Mouse (Mus musculus): ENCODE measurements around the gene Sned1.
A peak's percentile ranks its signal among the peaks of the same experiment; 100 is the strongest.
"Not testable (repeated sequence)": the region's sequence is repeated elsewhere in the genome, so short reads cannot be mapped to it uniquely, and the experiment has no call there.

Gene Sned1

DNA sequence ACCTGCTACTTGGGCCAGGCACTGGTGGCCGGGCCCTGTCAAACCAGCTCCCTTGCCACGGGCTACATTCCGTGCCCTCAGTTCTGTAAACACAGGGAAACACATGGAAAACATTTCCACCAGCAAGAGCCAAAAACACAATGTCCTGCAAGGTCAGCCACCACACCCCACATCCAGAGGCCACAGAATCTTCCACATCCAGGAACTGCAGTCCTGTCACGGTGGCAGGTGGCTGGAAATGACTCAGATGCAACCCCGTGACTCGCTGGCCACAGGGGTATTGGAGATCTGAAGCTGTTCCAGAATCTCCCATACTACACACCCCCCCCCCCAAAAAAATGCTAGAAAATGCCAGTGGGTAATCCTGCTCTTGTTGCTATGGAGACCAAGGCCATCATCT lies 6.4 kb upstream of the Sned1 start:
- DNase-seq (ENCODE audit: low read depth): no peak

DNA sequence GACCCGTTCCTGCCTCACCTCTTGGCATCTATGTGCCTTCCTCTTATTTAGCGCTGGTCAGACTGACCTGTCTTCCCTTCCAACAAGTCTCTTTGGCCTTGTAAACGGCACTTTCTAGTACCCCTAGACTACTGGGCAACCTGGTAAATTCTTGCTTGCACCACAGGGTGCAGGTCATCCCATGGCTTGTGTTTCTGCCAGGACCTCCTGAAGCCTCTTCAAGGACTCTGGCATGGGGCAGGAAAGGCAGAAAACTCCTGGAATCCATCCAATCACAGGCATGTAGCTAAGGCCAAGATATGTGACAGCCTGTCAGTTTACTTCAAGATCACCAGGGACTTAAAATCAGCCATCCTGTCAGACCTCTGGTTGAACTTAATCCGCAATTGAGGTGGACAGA lies 6.0 kb upstream of the Sned1 start:
- DNase-seq (ENCODE audit: low read depth): no peak

DNA sequence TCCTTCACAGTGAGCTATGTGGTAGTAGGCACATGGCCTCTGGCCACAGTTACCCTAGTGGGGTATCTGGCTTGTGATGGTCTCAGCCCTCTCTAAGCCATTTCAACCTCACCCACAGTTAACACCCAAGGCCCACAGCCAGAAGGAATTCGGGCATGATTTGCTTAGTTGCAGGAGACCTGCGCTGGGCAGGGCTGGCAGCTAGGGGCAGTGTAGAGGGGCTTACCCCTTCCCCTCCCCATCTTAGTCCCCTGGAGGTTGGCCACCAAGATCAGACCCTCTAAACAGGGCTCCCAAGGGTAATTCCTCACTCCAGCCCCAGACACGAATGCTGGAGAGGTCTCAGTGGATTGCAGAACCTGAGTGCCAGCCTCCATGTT lies 894 bp downstream of the Sned1 start:
- no peak for DNase-seq (ENCODE audit: low read depth)

DNA sequence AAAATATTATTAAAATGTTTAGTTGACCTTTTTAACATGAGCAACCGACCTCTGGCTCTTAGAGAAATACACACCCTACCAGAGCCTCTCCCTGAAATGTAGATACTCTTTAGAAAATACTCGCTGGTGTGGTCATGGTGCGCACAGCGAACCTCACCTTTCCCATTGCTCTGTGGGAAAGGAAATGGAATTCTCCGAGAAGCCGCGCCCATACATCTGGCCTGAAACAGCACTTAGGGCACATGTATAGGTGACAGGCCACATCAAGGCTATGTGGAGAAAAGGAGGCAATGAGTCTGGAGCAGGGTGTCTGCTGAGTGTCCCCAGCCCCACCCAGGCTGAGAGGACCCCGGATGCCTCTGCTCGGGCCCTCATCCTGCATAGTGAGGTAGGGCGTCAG lies 2.0 kb downstream of the Sned1 start:
- DNase-seq (ENCODE audit: low read depth): no peak

DNA sequence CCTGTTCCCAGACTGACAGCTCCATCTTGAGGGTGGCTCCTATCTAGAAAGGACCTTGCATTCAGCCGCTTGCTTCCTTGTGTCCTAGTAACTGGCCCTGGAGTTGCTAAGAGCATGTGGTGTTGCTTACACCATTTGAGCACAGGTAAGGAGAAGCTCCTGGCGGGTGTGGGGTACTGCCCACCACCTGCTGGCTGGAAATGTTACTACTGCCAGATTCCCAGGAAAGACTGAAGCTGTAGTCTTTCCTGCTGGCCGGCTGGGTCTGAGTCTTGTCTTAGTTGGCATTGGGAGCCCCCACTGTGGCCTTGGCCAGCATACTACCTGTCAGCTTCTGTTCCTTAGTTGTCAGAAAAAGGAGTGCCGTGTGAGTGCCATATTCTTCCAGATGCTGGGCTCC lies 2.6 kb downstream of the Sned1 start:
- no peak for DNase-seq (ENCODE audit: low read depth)

DNA sequence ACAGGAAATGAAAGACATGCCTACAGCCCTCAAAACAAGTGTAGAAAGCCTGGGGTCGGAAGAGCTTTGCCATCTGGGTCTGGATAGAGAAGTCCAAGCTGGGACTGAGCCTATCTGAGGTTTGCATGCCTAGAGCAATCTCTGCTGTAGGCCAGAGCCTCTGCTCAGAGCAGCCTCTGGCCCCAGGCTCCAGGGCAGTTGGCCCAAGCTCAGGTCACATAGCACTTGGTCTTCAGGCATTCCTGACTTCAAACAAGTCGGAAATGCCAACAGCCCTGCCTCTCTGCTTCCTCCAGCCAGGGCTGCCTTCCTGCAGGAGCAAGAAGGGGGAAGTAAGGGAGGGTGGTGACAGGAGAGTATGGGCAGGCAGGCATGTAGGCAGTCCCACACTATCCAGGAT lies 10.3 kb downstream of the Sned1 start:
- DNase-seq (ENCODE audit: low read depth): peak; percentile 49

DNA sequence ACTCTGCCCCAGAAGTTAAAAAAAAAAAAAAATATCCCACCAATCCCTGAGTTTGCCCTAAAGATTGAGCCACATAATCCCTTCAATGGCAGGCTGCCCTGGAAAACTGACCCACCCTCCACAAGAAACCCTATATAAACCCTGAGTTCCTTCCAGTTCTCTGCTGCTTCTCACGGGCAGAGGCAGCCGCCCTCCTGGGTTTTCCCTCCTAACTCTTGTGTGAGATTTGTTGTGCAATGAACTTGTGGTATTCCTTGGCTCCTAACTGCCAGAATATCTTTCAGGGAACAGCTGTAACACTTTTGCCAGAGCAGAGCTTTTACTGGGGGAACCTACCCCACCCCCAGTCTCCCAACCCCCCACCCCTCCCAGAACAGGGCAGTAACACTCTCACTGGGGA lies 16.9 kb downstream of the Sned1 start:
- peak; percentile 67 for DNase-seq (ENCODE audit: low read depth)

DNA sequence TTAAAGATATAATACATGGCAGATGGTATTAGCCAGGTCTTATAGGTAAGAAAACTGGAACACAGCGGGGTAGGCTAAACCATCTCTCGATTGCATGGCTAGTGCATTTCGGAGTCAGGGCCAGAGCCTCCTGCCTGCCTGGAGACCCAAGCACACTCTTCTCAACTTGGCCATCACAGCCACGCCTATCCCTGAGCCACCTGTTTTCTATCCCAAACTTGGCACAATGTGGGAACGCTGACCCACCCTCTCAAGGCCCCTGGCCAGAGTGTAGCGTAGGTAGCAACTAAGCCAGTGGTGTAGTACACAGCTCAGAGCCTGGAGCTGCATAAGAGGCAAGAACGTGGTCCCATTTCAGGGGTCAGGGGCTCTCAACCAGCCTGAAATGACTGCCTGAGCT lies 20.1 kb downstream of the Sned1 start:
- DNase-seq (ENCODE audit: low read depth): no peak

DNA sequence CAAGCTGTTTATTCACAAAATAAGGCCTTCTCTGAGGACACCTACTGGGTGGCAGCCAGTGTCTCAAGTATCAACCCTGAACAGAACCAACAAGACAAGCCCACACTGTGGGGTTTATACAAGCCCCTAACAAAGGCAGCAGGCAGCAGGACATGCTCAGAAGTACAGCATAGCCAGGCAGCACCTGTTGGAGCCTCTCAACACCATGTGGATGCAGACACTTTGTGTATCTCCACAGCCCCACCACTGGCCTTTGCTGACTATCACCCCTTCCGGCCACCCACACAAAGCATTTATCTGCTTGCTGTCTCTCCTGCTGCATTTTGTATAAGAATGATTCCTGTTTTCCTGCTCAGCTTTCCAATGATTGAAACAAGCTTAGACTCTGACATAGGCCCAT lies 21.9 kb downstream of the Sned1 start:
- no peak for DNase-seq (ENCODE audit: low read depth)

DNA sequence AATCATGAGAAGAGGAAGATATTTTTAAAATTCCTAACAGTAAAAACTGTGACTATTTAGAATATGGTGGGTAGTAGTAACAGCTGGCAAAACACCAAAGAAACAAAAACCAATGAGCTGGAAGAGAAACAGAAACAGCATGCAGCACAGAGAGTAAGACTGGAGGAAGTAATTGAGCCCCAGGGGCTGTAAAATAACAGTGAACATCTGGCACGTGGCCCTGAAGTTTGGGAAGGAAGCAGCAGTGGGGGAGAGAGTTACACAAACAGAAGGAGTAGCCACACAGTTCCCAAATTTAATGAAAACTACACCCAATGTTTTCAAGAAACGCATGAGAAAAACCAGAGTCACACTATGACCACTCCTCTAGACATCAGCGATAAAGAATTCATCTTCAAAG lies 31.6 kb downstream of the Sned1 start:
- DNase-seq (ENCODE audit: low read depth): no peak

DNA sequence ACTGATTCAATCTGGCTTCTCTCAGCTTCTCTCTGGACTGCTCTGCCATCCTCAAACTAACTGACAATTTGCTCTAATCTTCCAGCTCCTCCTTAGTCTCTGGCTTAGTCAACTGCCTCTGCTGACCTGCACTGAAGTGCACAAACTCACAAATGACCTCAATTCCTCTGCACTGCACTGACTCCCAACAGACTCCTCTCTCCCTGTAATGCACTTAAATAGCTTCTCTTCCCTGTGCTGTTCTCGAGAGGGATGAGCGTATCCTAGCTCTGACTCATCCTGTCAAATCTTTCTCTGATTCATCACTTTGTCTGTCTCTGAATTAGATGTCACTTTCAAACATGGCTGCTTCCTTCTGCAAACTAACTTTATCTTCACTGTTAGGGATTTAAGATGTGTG lies 32.6 kb downstream of the Sned1 start:
- no peak for DNase-seq (ENCODE audit: low read depth)

DNA sequence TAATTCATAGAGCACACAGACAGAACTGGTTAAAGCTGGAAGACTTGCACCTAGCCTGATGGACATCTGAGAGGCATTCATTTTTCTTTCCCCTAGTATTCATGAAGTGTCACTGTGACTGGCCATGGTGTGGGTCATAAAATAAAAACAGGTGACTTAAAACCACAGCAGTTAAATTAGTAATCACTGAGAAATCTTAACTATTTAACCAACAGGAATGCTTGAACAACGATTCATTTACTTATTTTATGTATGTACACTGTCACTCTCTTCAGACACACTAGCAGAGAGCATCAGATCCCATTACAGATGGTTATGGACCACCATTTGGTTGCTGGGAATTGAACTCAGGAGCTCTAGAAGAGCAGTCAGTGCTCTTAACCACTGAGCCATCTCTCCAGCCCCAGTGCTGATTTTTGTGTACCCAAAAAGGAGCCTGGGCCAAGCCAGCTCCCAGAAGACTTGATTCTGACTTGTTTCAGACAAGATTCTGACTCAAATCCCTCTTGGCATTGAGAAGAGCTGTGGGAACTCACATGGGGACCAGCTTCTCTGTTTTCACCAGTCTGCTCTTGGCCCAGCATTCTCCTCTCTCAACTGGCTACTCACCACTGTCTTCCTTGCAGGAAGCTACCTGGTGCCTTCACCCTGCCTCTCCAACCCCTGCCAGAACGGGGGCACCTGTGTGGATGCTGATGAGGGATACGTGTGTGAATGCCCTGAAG lies 35.0 kb downstream of the Sned1 start:
- DNase-seq (ENCODE audit: low read depth): no peak

DNA sequence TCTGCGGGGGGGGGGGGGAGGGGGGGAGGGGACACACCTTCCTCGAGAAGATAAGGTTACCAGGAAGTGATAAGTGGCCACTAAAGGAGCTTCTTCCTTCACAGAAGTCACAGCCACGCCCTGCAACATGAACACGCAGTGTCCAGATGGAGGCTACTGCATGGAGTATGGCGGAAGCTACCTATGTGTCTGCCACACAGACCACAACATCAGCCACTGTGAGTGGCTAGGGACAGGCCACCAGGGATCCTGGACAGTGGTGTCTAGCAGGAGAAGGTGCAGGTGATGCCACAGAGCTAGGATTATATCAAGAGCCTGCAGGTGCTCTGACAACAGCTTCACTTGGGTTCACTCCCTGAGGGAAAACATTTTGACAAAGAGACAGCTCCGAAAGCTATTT lies 36.1 kb downstream of the Sned1 start:
- no peak for DNase-seq (ENCODE audit: low read depth)

DNA sequence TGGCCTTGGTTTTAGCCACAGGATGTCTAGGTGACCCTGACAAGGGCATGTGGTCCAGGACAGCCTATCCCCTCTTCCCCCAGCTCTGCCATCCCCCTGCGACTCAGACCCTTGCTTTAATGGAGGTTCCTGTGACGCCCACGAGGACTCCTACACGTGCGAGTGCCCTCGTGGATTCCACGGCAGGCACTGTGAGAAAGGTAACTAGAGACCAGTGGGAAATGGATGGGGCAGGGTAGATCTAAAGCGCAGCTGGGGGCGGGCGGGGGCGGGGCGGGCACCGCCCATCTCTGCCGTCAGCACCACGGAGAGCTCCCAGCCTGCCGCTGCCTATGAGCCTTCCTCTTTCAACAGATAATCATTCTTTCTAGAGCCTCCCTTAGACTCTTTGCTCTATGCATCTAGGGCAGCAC lies 36.8 kb downstream of the Sned1 start:
- no peak for DNase-seq (ENCODE audit: low read depth)

DNA sequence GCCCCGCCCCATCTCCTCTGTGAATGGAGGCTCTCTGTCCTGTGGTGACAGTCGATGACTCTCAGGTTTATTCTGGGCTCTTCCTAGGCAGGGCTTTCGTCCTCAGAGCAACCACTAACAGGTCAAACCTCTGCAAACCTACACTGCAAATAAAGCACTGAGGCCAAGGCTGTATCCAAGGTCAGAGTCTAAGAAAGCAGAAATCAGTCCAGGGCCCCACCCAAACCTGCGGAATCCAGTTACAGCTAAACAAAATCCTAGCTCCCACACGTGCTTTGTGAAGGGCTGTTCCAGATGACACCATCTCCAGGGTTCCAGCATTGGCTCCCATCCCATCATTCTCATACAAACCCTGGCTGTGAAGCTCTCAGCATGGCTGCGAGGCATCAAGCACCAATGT lies 39.9 kb downstream of the Sned1 start:
- no peak for DNase-seq (ENCODE audit: low read depth)

DNA sequence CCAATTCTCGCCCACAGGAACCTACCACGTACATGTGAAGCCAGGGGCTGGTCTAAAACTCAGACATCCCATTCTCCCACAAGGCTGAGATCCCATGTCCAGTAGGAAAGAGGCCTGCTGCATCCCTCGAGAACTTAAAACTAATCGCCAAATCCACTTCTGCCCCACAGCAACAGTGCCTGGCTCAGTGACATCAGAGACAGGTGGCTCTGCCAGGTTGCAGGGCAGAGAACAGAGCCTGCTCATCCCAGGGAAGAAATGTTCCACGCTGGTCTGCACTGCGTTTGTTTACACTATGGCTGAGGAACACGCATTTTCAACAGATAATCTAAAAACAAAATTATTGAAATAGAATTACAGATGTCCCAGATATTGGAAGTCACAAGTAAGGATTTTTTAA lies 41.4 kb downstream of the Sned1 start:
- DNase-seq (ENCODE audit: low read depth): no peak

DNA sequence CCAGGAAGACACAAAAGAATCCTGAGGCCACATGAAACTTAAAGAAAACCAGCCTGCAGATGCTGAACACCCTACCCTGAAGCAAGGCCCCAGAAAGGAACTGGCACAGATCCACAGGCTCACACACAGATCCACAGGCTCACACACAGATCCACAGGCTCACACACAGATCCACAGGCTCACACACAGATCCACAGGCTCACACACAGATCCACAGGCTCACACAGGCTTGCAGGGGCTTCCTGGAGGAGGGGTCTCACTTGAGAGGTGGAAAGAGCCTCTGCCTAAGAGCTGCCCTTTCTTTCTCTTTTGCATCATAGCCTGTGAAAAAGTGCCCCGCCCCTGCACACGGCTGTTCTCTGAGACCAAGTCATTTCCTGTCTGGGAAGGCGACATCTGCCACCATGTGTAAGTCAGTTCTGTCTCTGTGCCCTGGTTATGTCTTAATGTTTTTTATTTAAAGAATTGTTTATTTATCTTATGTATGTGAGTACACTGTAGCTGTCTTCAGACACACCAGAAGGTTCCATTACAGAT lies 54.1 kb downstream of the Sned1 start:
- DNase-seq (ENCODE audit: low read depth): no peak

DNA sequence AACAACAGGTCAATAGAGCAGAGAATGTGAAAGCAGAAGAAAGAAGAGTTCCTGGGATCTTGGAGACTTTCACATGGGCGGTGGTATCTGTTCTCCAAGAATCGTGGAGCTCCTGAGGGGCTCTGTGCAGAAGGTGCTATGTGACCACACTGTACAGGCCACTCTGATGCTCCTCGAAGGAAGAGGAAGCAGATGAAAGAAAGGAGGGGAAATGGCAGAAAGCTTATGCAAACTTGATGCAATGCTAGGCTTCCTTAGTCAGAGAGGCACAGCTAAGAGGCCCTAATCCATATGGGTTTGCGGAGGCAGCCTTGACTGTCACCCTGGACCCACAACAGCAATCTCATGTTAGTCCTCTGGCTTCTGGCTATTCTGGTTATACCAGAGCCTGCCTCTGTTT lies 55.3 kb downstream of the Sned1 start:
- no peak for DNase-seq (ENCODE audit: low read depth)

DNA sequence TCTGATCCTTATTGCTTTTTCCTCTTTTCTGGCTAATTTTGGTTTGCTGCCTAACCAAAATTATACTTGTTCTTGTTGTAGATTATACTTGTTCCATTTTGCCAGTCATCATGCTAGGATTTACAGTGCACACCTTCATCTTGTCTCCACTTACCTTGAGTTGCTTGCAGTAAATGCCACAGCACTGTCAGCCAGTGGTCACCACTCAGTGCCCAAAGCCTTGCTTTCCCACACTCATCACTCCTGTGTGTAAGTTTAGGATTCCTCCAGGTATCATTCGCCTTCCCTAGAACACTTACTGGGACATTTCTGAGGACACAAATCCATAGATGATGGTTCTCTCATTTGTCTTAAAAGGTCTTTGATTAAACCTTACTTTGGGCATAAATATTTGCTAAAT lies 56.0 kb downstream of the Sned1 start:
- no peak for DNase-seq (ENCODE audit: low read depth)

DNA sequence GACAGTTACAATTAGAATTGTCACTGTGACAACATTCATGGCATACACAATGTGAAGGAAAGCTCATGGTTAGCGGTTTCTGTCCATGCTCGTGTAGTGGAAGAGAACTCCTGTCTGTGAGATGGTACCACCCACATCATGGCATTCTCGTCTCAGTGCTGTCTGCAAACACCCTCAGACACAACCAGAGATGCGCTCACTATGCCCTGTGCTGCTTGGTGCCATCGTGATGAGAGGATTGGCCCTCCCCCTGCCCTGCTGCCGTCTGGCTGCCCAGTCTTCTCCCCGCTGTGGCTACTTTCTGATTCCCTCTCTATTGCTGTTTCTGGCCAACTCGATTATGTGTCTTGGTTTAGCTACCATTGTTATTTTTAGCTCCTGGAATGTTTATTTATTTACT lies 56.4 kb downstream of the Sned1 start:
- DNase-seq (ENCODE audit: low read depth): no peak

DNA sequence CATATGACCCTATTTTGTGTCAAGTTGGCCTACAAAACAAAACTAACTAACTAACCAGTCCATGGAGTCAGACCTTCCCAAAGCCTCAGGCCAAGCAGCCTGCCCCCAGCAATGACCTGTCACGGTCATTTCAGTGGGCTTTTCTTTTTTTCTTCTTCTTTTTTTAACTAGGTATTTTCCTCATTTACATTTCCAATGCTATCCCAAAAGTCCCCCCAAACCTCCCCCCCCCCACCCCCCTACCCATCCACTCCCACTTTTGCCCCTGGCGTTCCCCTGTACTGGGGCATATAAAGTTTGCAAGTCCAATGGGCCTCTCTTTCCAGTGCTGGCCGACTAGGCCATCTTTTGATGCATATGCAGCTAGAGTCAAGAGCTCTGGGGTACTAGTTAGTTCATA lies 58.9 kb downstream of the Sned1 start:
- DNase-seq (ENCODE audit: low read depth): not testable (repeated sequence)

DNA sequence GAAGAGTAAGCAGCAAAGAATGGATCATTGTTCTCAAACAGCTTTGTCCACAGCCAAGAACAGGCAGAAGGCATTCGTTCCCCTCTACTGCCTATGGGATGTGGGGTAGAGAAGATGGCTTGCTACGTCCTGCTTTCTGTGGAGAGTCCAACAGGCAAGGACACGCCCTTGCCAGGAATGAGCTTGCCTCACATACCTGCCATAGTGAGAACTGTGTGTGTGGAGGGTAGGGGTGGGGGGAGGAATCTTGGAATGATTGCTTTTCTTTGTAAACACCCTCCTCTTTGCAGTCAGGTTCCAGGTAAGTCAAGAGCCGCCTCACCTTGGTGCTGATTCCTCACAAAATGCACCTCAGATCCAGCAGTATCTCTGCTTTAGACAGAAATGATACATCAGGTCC lies 64.2 kb downstream of the Sned1 start:
- no peak for DNase-seq (ENCODE audit: low read depth)

DNA sequence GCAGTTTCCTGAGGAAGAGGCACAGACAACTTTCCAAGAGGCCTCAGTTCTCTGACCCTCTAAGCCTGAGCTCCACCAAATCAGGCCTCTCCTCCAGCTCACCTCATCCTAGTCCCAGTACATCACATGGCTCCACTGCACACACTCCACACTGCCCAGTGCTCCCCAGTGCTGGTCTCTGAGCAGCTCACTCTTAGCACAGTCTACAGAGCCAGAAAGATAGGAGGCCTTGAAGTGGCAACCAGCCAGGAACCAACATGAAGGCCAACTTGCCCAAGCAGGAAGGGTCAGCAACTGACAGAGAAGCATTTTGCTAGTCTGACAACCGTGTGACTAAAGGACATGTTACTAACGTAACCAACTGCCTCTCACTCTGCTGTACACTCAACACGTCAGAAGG lies 64.9 kb downstream of the Sned1 start:
- DNase-seq (ENCODE audit: low read depth): no peak

DNA sequence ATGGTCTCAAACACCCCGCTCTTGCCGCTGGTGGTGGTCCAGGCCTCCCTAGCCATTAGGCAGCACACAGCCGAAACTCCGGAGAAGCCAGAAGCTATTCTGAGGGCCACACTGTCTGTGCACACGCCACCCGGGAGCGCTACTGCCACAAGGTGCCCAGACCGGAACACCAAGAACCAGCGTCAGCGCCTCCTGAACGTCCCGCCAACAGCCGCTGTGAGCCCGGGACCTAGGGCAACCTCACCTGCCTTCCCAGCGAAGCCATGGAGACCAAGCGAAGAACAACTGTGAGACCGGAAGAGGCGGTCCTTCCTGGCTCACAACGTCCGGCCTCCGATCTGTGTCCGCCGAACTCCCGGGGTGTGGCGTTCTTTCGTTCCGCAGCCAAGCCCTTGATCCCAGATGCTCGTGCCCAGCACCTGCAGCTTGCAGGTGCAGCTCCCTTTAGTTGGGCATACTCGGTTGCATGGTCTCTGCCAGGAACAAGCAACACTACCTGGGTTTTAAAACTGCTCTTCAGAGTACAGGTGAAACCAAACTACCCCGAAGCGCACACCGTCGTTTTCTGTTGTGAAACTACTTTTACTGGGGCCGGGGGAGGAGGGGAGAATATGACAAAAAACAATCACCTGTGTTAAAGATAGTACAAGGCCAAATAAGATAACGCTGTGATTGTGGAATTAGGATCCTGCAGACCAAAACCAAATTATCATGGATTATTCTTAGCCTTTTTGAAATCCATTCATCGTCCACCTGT lies 70.1 kb downstream of the Sned1 start, which contains the start of gene Mterf4:
Gene Mterf4, minus strand, starts transcription at position 335 of the 757 bp plus-strand sequence.
- DNase-seq (ENCODE audit: low read depth): peak; percentile 40

Measured in fibroblast of lung, adult 2 months (primary cell).